Mouse (Mus musculus) inflammation-experienced regulatory T-cells (primary cell): ENCODE results near the gene Ptcd1. TPM values are rescaled to one million over a fixed set of nuclear protein-coding genes. Genes with fewer than 3 reads are reported as not detected.

Source experiments
- polyA plus RNA-seq, 2 experiments: library from polyadenylated mRNA; unstranded; fragments of 100-300 nt; shearing (Covaris generic); gene quantifications; one replicate each; pipeline ENCODE4 v1.2.1; 2017

The Ptcd1 gene
- 10 to 100 TPM; 22.7 to 25.0 TPM for polyA plus RNA-seq

DNA sequence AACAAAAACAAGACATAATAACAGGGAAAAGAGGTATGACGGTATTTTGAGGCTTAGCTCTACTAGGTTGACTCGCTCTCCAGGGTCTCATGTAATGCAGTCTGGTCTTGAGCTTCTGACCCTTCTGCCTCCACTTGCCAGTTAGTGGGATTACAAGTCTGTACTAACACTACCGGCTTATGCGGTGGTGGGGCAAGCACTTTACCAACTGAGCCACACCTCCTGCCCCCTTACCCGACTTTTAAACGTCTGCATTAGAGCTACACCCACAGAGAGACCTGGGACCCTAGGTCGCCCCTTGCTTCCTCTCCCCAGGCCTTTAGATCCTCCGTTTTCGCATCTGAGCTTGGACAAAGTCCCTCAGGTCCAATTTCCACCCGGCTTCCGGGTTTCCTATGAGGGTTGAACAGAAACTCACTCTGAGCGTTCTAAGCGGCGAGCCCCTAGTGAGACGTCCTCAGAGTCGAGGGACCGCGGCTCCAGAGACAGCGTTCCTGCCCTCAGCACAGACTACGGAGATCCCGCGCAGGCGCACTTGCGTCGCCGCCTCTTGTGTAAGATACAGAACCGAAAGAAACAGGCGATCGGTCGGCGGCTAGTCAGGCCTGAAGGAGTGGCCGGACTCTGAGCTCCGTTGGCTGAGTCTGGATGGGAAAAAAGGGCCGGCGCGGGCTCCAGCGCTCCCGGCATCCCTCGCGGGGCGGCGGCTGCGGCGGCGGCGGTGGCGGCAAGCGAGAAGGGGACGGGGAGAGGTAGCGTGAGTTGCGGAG lies at the start of gene Ptcd1, which contains the start of gene Cpsf4:
TSS of gene Ptcd1 (minus strand) at position 573 of the 770 bp plus-strand sequence.
TSS of gene Cpsf4 (plus strand) at position 678 of the 770 bp plus-strand sequence.

DNA sequence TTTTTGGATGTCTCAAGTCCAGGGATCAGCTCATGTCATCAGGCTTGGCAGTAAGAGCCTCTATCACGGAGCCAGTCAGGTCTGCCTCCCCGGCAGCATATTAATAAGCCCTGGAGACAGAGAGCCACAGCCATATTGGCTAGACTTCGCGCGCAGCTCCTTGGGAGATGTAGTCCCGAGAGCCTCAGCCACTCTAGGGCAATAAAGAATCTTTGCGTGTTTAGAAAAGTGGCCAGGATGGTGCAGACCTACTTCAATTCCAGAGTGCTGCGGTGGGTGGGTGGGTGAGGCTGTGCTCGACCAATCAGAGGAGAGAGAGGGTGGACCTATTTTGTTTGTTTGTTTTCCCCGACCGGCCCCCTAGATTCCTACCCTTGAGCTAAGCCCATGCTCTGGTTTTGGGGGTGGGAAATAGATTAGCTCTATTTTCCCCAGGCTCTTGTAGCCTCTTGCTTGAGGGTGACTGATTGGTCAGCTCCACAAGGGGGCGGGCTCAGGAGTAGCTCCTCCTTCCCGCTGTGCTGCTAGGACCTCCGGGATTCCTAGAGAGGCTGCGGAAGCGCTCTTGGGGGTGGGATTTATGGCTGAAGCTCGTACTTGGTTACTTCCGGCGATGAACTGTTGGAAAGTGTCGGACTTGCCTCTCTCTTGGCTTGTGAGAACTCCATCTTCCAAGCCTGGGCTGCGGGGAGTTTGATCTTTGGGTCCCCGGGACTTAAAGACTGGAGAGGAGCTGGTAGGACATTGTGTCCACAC lies 37.2 kb upstream of the Ptcd1 start, which contains the start of gene Zkscan5:
TSS of gene Zkscan5 (plus strand) at position 627 of the 756 bp plus-strand sequence.

GRCm38 (mm10) chr5:145201321-145201991 lies 34.5 kb upstream of the Ptcd1 start, which contains the start of gene Zkscan14:
Gene Zkscan14 (minus strand): TSS chr5:145201868.

GRCm38 (mm10) chr5:145191962-145192361 lies 25.1 kb upstream of the Ptcd1 start, which contains the start of gene Atp5j2:
Gene Atp5j2 (minus strand): TSS chr5:145192062.

GRCm38 (mm10) chr5:145139571-145140519 lies 27.1 kb downstream of the Ptcd1 start, which contains the start of the genes Pdap1 and Bud31:
Gene Pdap1 (minus strand): TSS chr5:145140238.
Gene Bud31 (plus strand): TSS chr5:145140362.

GRCm38 (mm10) chr5:145114071-145114605 lies 52.8 kb downstream of the Ptcd1 start, which contains the start of gene Arpc1b:
Gene Arpc1b (plus strand): TSS chr5:145114215.

Other genes starting within 250 kb of the Ptcd1 start
- gene Smurf1, start 201.3 kb downstream of the Ptcd1 start, polyA plus RNA-seq, result 10 to 100 TPM; 29.9 to 33.5 TPM
- under 1 TPM in 1 of 2 experiments, not detected in 1; 0.39 TPM for gene Gm4871, start 134.4 kb downstream of the Ptcd1 start, polyA plus RNA-seq
- gene 1700018F24Rik, start 124.1 kb downstream of the Ptcd1 start, polyA plus RNA-seq, result not detected
- gene Arpc1a, start 83.3 kb downstream of the Ptcd1 start, polyA plus RNA-seq, result 10 to 100 TPM; 67.9 to 86.5 TPM
- 1 to 10 TPM in 1 of 2 experiments, under 1 TPM in 1; 0.25 to 1.3 TPM for gene Kpna7, start 83.1 kb downstream of the Ptcd1 start, polyA plus RNA-seq
- gene Arpc1b, start 52.9 kb downstream of the Ptcd1 start, polyA plus RNA-seq, result 1,000 to 10,000 TPM; 1,024 to 1,339 TPM
- gene Pdap1, start 26.9 kb downstream of the Ptcd1 start, polyA plus RNA-seq, result 10 to 100 TPM; 39.6 to 51.3 TPM
- 100 to 1,000 TPM; 167 to 185 TPM for gene Bud31, start 26.7 kb downstream of the Ptcd1 start, polyA plus RNA-seq
- 10 to 100 TPM; 29.7 to 30.9 TPM for gene Cpsf4, start 105 bp upstream of the Ptcd1 start, polyA plus RNA-seq
- gene Atp5j2, start 25.0 kb upstream of the Ptcd1 start, polyA plus RNA-seq, result 100 to 1,000 TPM; 308 to 352 TPM
- gene Zkscan14, start 34.8 kb upstream of the Ptcd1 start, polyA plus RNA-seq, result 10 to 100 TPM; 23.8 to 26.7 TPM
- gene Zkscan5, start 37.5 kb upstream of the Ptcd1 start, polyA plus RNA-seq, result 1 to 10 TPM; 6.4 to 8.1 TPM
- gene Zfp655, start 64.6 kb upstream of the Ptcd1 start, polyA plus RNA-seq, result 10 to 100 TPM; 42.7 to 48.2 TPM
- 1 to 10 TPM in 1 of 2 experiments, under 1 TPM in 1; 0.98 to 2.0 TPM for gene Zscan25, start 113.4 kb upstream of the Ptcd1 start, polyA plus RNA-seq
- gene Cyp3a57, start 178.2 kb upstream of the Ptcd1 start, polyA plus RNA-seq, result under 1 TPM in 1 of 2 experiments, not detected in 1; 0.18 TPM